ENCODE assay signal across 12 mouse cellular contexts in genomic region chr14:98810259-98811042, GRCm38 (mm10).
DNase-seq lines count a peak whose midpoint lies in the region; ATAC-seq lines count a peak whose summit lies in the region.
"Had no signal": no experiment of that assay in that cellular context is flagged by ENCODE, and none has a peak within 500 bp of the region (broad histone marks: within the 10 kb centered on the region; RNA-seq: fewer than 3 reads in every experiment).

No protein-coding gene starts in this region.

- H3K9me3 ChIP-seq in hindbrain, embryonic 15.5 days = no peaks in the 10 kb centered on the region
- no peaks in the 10 kb centered on the region for H3K9me3 ChIP-seq in hindbrain, embryonic 12.5 days (replicated peaks)
- H3K9me3 ChIP-seq: limb, embryonic 13.5 days; megakaryocyte, embryonic 14.5 days had no signal

- no peak overlapping the region for H3K4me3 ChIP-seq in hindbrain, embryonic 15.5 days
- no peak overlapping the region for H3K4me3 ChIP-seq in hindbrain, embryonic 12.5 days
- H3K4me3 ChIP-seq: limb, embryonic 13.5 days; megakaryocyte, embryonic 14.5 days had no signal

- no peaks in the 10 kb centered on the region for H3K4me1 ChIP-seq in hindbrain, embryonic 15.5 days (replicated peaks)
- H3K4me1 ChIP-seq in hindbrain, embryonic 12.5 days = no peaks in the 10 kb centered on the region
- H3K4me1 ChIP-seq: limb, embryonic 13.5 days; megakaryocyte, embryonic 14.5 days had no signal

- H3K9ac ChIP-seq in hindbrain, embryonic 15.5 days = no peak overlapping the region
- no peak overlapping the region for H3K9ac ChIP-seq in hindbrain, embryonic 12.5 days
- H3K9ac ChIP-seq: limb, embryonic 13.5 days had no signal

- ATAC-seq in hindbrain, embryonic 15.5 days (ENCODE audit: low FRiP score, low read depth) = peak; percentile 84
- no peak for ATAC-seq in hindbrain, embryonic 12.5 days (ENCODE audit: low FRiP score)

- no peak overlapping the region for H3K27ac ChIP-seq in hindbrain, embryonic 15.5 days (replicated peaks)
- H3K27ac ChIP-seq in hindbrain, embryonic 12.5 days = no peak overlapping the region
- H3K27ac ChIP-seq: limb, embryonic 13.5 days had no signal

- no peaks in the 10 kb centered on the region for H3K36me3 ChIP-seq in hindbrain, embryonic 15.5 days
- H3K36me3 ChIP-seq in hindbrain, embryonic 12.5 days = no peaks in the 10 kb centered on the region
- H3K36me3 ChIP-seq: limb, embryonic 13.5 days had no signal

- 61% methylated on average over 3 of the region's 3 CpGs for WGBS in hindbrain, embryonic 15.5 days
- WGBS in hindbrain, embryonic 12.5 days = 78% methylated on average over 3 of the region's 3 CpGs

- DNase-seq in cerebellum, adult 9-10 months = peak; percentile 8
- no peak for DNase-seq in cerebellum, adult 11 months
- peak; percentile 15 to 41 for DNase-seq in adrenal gland, postnatal 36 days
- peak; percentile 3 to 20 for DNase-seq in left cerebral cortex, adult 9 months (ENCODE audit: low spot score in 2 of 2)
- no peak for DNase-seq in yolk sac, embryonic 10.5 days (ENCODE audit: low spot score)
- no peak for DNase-seq in thymus, postnatal 25 days
- DNase-seq: retina, postnatal 1 day; thymus, adult 18-20 months had no signal

- H3K27me3 ChIP-seq in hindbrain, embryonic 15.5 days = no peaks in the 10 kb centered on the region
- no peaks in the 10 kb centered on the region for H3K27me3 ChIP-seq in hindbrain, embryonic 12.5 days
- H3K27me3 ChIP-seq: limb, embryonic 13.5 days; megakaryocyte, embryonic 14.5 days had no signal

- H3K4me2 ChIP-seq in hindbrain, embryonic 15.5 days = no peak overlapping the region
- H3K4me2 ChIP-seq in hindbrain, embryonic 12.5 days (replicated peaks) = no peak overlapping the region
- H3K4me2 ChIP-seq: limb, embryonic 13.5 days had no signal

Comparison
In these comparisons a context has a peak if more than half of its experiments do, and no peak if none do; other contexts are left out.
1. DNase-seq: peak in cerebellum, adult 9-10 months (single experiment), adrenal gland, postnatal 36 days (2 of 2) and left cerebral cortex, adult 9 months (2 of 2); none in cerebellum, adult 11 months (single experiment), yolk sac, embryonic 10.5 days (single experiment) and thymus, postnatal 25 days (single experiment).